22 mouse cellular contexts compared by ENCODE assay signal in genomic region chr12:29166316-29166715, GRCm38 (mm10).
DNase-seq lines count a peak whose midpoint lies in the region; ATAC-seq and TF ChIP-seq lines count a peak whose summit lies in the region.
"Had no signal": no experiment of that assay in that cellular context is flagged by ENCODE, and none has a peak within 500 bp of the region (broad histone marks: within the 10 kb centered on the region; RNA-seq: fewer than 3 reads in every experiment).

No protein-coding gene starts in this region.

- peak; percentile 54 for TF ChIP-seq CTCF in heart, adult 2 months (IDR thresholded peaks at IDR 0.05)
- peak; percentile 24; the same call in 1 of the 2 replicates for TF ChIP-seq CTCF in kidney, postnatal 0 days (IDR thresholded peaks at IDR 0.05; ENCODE audit: low read depth)
- TF ChIP-seq CTCF in cortical plate, adult 2 months (IDR thresholded peaks at IDR 0.05; ENCODE audit: extremely low read depth, insufficient read depth, low read length), result peak; percentile 40

- TF ChIP-seq POLR2A in heart, adult 2 months (IDR thresholded peaks at IDR 0.05; ENCODE audit: insufficient read depth, low read depth, low read length), result no peak
- no peak for TF ChIP-seq POLR2A in cortical plate, adult 2 months (IDR thresholded peaks at IDR 0.05; ENCODE audit: extremely low read depth, insufficient read depth, low read length)

- H3K4me2 ChIP-seq in forebrain, embryonic 14.5 days (ENCODE audit: low read length), result no peak overlapping the region
- H3K4me2 ChIP-seq in forebrain, embryonic 12.5 days, result no peak overlapping the region
- H3K4me2 ChIP-seq in kidney, postnatal 0 days (ENCODE audit: low read length), result no peak overlapping the region
- H3K4me2 ChIP-seq in kidney, embryonic 15.5 days, result no peak overlapping the region
- H3K4me2 ChIP-seq: heart, embryonic 13.5 days; liver, embryonic 13.5 days; midbrain, embryonic 12.5 days had no signal

- no peak for TF ChIP-seq EP300 in heart, adult 2 months (IDR thresholded peaks at IDR 0.05; ENCODE audit: insufficient read depth, low read depth, low read length)

- intact Hi-C loops in heart, adult 2 months (cut with DNase I), result loop anchor here (2.0 kb wide), 1 partner anchor 578 kb away; no protein-coding TSS in a partner anchor

- H3K4me3 ChIP-seq in forebrain, embryonic 14.5 days (ENCODE audit: low read depth, low read length), result no peak overlapping the region
- no peak overlapping the region for H3K4me3 ChIP-seq in forebrain, embryonic 12.5 days (replicated peaks)
- no peak overlapping the region for H3K4me3 ChIP-seq in heart, adult 2 months
- H3K4me3 ChIP-seq in kidney, postnatal 0 days (replicated peaks; ENCODE audit: low read depth, low read length), result no peak overlapping the region
- no peak overlapping the region for H3K4me3 ChIP-seq in kidney, embryonic 15.5 days (replicated peaks)
- H3K4me3 ChIP-seq in cortical plate, adult 2 months (ENCODE audit: insufficient read depth, low read length), result no peak overlapping the region
- H3K4me3 ChIP-seq: forebrain, embryonic 10.5 days; heart, embryonic 13.5 days; liver, embryonic 13.5 days; midbrain, embryonic 12.5 days had no signal

- no peak overlapping the region for H3K9ac ChIP-seq in forebrain, embryonic 14.5 days (ENCODE audit: low read length)
- H3K9ac ChIP-seq in forebrain, embryonic 12.5 days, result no peak overlapping the region
- H3K9ac ChIP-seq in heart, adult 2 months (ENCODE audit: low read depth, low read length), result no peak overlapping the region
- no peak overlapping the region for H3K9ac ChIP-seq in kidney, postnatal 0 days (ENCODE audit: low read depth, low read length)
- no peak overlapping the region for H3K9ac ChIP-seq in kidney, embryonic 15.5 days
- H3K9ac ChIP-seq: heart, embryonic 13.5 days; liver, embryonic 13.5 days; midbrain, embryonic 12.5 days had no signal

- DNase-seq in forebrain, embryonic 14.5 days (ENCODE audit: low spot score), result peak; percentile 21
- no peak for DNase-seq in heart, adult 2 months
- DNase-seq in heart, adult 8-10 months (ENCODE audit: low spot score), result no peak
- no peak for DNase-seq in kidney, postnatal 0 days (ENCODE audit: low spot score)
- DNase-seq in frontal cortex, postnatal 25 days (ENCODE audit: low spot score in 2 of 2), result no peak
- DNase-seq: cerebellum, adult 8-10 months; gastrocnemius, postnatal 36 days; kidney, adult 11 months; kidney, postnatal 14 days; layer of hippocampus, postnatal 36 days; liver, embryonic 13.5 days; lung, adult 2 months; lung, postnatal 14 days; spleen, adult 18-20 months had no signal

- no peaks in the 10 kb centered on the region for H3K36me3 ChIP-seq in forebrain, embryonic 14.5 days (ENCODE audit: control insufficient read depth, insufficient read depth, low read length)
- H3K36me3 ChIP-seq in forebrain, embryonic 12.5 days (replicated peaks), result no peaks in the 10 kb centered on the region
- H3K36me3 ChIP-seq in heart, adult 2 months (ENCODE audit: control insufficient read depth, insufficient read depth, low read length), result no peaks in the 10 kb centered on the region
- no peaks in the 10 kb centered on the region for H3K36me3 ChIP-seq in kidney, postnatal 0 days (ENCODE audit: insufficient read depth, low read length)
- H3K36me3 ChIP-seq in kidney, embryonic 15.5 days, result no peaks in the 10 kb centered on the region
- H3K36me3 ChIP-seq: forebrain, embryonic 10.5 days; heart, embryonic 13.5 days; liver, embryonic 13.5 days; midbrain, embryonic 12.5 days had no signal

- ATAC-seq in forebrain, embryonic 14.5 days, result no peak
- no peak for ATAC-seq in forebrain, embryonic 12.5 days (ENCODE audit: low FRiP score)
- no peak for ATAC-seq in kidney, postnatal 0 days (replicated peaks; ENCODE audit: low FRiP score, low read depth)
- ATAC-seq in kidney, embryonic 15.5 days (replicated peaks; ENCODE audit: low FRiP score), result no peak
- ATAC-seq: hindbrain, embryonic 16.5 days; Patski had no signal

- no peaks in the 10 kb centered on the region for H3K27me3 ChIP-seq in forebrain, embryonic 14.5 days (replicated peaks; ENCODE audit: control insufficient read depth, insufficient read depth, low read length)
- H3K27me3 ChIP-seq in forebrain, embryonic 12.5 days, result no peaks in the 10 kb centered on the region
- no peaks in the 10 kb centered on the region for H3K27me3 ChIP-seq in heart, adult 2 months (ENCODE audit: control insufficient read depth, insufficient read depth, low read length)
- H3K27me3 ChIP-seq in kidney, postnatal 0 days (ENCODE audit: insufficient read depth, low read length), result no peaks in the 10 kb centered on the region
- H3K27me3 ChIP-seq in kidney, embryonic 15.5 days, result no peaks in the 10 kb centered on the region
- H3K27me3 ChIP-seq: heart, embryonic 13.5 days; liver, embryonic 13.5 days; midbrain, embryonic 12.5 days had no signal

- H3K79me2 ChIP-seq in heart, adult 2 months (replicated peaks; ENCODE audit: control insufficient read depth, insufficient read depth, low read length), result no peaks in the 10 kb centered on the region

- 64% methylated on average over 2 of the region's 2 CpGs for WGBS in forebrain, embryonic 14.5 days
- WGBS in forebrain, embryonic 12.5 days, result 63% methylated on average over 2 of the region's 2 CpGs
- 41% methylated on average over 2 of the region's 2 CpGs for WGBS in heart, adult 2 months
- WGBS in kidney, postnatal 0 days, result 47% methylated on average over 2 of the region's 2 CpGs
- 58% methylated on average over 2 of the region's 2 CpGs for WGBS in kidney, embryonic 15.5 days

- no peaks in the 10 kb centered on the region for H3K9me3 ChIP-seq in forebrain, embryonic 14.5 days (replicated peaks; ENCODE audit: control insufficient read depth, low read length)
- no peaks in the 10 kb centered on the region for H3K9me3 ChIP-seq in forebrain, embryonic 12.5 days
- H3K9me3 ChIP-seq in kidney, postnatal 0 days (replicated peaks; ENCODE audit: low read length), result no peaks in the 10 kb centered on the region
- H3K9me3 ChIP-seq in kidney, embryonic 15.5 days (replicated peaks), result no peaks in the 10 kb centered on the region
- H3K9me3 ChIP-seq: forebrain, embryonic 10.5 days; heart, embryonic 13.5 days; liver, embryonic 13.5 days; midbrain, embryonic 12.5 days had no signal

- H3K27ac ChIP-seq in forebrain, embryonic 14.5 days (ENCODE audit: low read depth, low read length), result no peak overlapping the region
- no peak overlapping the region for H3K27ac ChIP-seq in forebrain, embryonic 12.5 days
- H3K27ac ChIP-seq in heart, adult 2 months, result no peak overlapping the region
- no peak overlapping the region for H3K27ac ChIP-seq in kidney, postnatal 0 days
- H3K27ac ChIP-seq in kidney, embryonic 15.5 days, result no peak overlapping the region
- no peak overlapping the region for H3K27ac ChIP-seq in cortical plate, adult 2 months (ENCODE audit: insufficient read depth, low read length)
- H3K27ac ChIP-seq: forebrain, embryonic 10.5 days; heart, embryonic 13.5 days; liver, embryonic 13.5 days; midbrain, embryonic 12.5 days had no signal

- H3K4me1 ChIP-seq in forebrain, embryonic 14.5 days (ENCODE audit: control insufficient read depth, insufficient read depth, low read length), result no peaks in the 10 kb centered on the region
- no peaks in the 10 kb centered on the region for H3K4me1 ChIP-seq in forebrain, embryonic 12.5 days
- H3K4me1 ChIP-seq in heart, adult 2 months (ENCODE audit: control insufficient read depth, insufficient read depth, low read length), result no peaks in the 10 kb centered on the region
- H3K4me1 ChIP-seq in kidney, postnatal 0 days (replicated peaks; ENCODE audit: insufficient read depth, low read length), result no peaks in the 10 kb centered on the region
- no peaks in the 10 kb centered on the region for H3K4me1 ChIP-seq in kidney, embryonic 15.5 days
- peaks cover 1% of the 10 kb centered on the region for H3K4me1 ChIP-seq in cortical plate, adult 2 months (ENCODE audit: control insufficient read depth, insufficient read depth, low read length)
- H3K4me1 ChIP-seq: heart, embryonic 13.5 days; liver, embryonic 13.5 days; midbrain, embryonic 12.5 days had no signal
